Mouse (Mus musculus) right cerebral cortex, postnatal 10 days (tissue): ENCODE results near the gene Ssx2ip.
A peak's percentile ranks its signal among the peaks of the same experiment; 100 is the strongest.

Source experiments
- DNase-seq, 2 experiments: peaks; one replicate each; pipeline ENCODE4 v3.0.0; 2021; ENCODE audit warnings: low spot score in 2 of 2

The Ssx2ip gene

DNA sequence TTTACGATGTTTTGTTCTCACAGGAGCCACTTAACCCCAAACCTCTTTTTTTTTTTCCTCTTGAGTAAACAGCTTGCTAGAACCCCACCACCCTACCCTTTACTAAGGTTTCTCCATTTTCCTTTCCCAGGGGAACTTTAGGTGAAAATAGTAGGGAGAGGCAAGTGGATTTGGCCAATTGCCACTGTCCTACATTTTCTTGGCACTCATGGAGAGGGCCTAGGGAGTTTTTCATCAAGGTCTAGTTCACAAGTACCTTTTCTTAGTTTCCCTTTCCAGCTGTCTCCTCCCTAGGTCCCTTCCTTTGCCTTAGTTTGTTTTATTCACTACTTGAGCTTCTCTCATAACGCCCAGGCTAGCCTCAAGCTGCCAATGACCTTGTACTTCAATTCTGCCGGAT is 672 bp upstream of the Ssx2ip start:
- DNase-seq, result peak in 1 of 2 experiments; percentile 29

DNA sequence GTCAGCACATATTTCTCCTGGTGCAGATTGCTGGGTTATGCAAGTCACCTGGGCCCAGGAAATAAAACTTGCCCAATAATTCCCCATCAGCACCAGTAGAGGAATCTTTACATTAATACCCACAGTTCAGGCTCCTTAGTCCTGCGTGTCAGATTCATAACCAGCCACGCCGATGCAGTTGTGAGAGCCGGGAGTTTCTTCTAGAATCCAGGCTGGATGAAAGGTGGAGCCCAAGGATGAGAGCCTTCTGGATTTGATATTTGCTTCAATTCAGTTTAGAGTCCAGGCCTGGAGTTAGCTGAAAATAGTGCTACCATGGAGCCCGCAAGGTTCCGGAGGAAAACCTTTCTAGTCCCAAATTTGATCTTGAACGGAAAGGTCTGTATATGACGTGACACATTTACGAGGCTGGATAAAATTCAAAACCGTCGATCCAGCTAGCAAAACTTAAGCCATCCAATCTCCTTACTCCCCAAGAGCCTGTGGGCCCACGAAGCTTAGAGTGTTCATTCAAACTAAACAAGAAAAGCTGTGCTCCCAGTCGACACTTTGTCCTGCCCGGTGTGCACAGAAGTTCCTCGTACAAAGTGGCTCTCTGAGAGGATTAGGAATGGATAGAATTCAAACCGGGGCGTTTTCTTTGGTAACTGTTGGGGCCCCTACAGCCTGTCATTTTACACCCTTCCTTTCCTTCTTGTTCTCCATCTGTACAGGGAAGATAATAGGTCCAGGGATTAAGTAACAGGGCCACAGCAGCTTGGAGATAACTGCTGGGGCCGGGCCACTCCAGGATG is 968 bp downstream of the Ssx2ip start:
- peak in 1 of 2 experiments; percentile 26 for DNase-seq

DNA sequence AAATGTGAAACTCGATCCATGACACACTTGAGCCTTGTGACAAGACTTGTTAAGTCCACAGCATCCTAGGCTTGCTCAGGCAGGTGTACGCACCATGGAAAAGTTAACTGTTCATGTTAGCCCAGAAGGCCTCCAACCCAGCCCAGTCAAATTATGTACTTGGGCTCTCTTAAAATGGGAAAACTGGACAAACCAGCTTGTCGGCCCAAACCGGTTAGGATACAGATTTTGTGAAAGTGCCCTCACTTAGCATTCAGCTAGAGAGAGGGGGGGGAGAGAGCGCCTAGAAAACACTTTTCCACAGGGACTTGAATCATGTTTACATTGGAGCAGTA is 1.5 kb downstream of the Ssx2ip start:
- DNase-seq, result peak in 1 of 2 experiments; percentile 14

DNA sequence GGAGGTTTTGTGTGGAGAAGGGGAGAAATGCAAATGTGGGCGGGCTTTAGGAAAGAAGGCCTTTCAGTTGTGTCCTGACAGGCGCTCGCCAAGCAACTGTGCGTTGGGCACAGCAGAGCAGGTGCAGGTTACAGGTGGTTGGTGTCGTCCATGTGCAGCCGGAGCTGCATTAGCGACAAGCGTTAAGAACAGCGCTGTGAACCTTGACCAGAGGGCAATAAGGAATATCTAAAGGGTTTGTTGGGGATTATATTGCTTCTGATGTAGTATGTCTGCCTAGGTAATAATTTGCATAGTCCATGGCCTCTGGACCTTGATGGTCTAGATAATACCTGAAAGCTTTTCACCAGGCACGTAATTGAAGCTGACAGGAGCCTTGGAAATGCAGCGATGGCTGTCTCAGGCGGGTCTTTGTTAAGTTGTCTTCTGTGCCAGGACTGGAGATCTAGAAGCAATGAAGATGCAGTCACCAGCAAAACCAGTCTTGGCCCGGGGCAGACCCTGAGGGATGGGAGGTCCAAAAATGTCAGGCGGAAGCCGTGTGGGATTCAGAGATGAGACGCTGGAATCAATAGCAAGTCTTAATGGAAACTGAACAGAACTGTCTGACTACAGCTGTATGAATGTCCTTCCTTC is 2.8 kb downstream of the Ssx2ip start:
- peak in 1 of 2 experiments; percentile 25 for DNase-seq

DNA sequence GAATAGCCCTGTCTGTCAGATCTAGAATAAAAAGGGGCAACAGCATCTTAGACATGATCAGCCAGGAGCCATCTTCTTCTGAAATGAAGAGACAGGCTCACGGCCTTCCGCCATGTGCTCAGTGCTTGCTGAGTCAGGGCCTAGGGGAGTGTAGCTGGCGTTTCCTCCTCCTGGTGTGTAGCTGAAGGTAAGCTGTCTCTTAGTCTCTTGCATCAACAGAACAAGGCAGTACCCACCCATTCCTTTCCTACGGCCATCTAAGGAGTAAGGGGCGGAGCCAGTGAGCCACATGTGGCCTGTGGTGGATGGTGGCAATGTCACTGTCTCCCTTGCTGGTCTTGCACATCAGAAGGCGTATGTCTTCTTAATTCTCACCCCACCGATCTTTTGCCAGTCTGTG is 5.7 kb downstream of the Ssx2ip start:
- DNase-seq, result no peak

DNA sequence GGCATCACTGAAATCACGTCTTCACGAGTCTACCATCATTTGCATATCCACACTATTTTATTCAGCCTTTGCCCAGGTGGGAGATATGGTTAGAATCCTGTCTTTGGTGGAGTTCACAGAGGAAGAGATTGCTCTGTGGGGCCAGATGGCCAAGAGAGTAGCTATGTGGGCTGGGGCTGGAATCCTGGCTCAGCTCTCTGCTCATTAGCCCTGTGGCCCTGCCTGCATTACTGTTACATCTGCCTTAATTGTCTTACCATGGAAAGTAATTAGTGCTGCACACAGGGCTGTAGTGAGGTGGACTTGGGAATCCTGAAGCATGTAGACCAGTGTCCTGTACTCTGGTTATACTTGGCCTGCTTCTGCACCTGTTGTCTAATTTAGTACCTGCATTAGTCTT is 7.6 kb downstream of the Ssx2ip start:
- no peak for DNase-seq

DNA sequence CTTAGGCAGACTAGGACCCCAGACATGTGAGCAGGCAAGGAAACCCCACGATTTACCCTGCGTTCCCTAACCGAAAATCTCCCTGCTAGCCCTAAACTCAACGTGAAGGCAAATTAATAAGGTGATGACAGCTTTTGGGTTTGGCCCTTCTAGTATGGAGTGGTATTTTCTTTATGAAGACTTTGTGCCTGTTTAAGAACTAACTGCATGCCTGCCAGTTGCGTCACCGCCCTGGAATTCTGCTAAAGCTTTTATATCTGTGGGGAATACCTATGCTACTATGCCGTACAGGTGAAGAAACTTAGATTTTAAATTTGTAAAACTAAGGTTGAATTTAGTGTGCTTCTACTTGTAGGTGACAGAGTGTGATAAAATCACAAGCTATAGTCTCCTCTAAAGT is 8.0 kb downstream of the Ssx2ip start:
- no peak for DNase-seq

DNA sequence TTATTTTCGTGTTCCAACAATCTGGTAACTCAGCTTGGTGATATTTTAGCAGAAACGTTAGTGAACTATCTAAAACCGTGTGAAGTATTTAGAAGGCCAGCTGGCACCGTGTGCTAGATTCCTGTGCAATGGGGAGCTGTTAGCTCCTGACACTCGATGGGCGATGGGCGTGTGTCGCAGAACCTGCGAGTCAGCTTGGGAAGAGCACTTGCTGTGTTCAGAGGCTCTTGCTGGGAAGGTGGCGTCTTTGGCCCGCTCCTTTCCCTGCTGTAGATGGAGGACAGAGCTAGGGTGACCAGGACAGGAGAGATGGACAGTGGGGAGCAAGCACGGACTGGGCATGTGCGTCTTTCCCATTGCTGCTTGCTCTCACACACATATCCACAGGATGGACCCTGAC is 8.6 kb downstream of the Ssx2ip start:
- DNase-seq, result peak in 1 of 2 experiments; percentile 54

DNA sequence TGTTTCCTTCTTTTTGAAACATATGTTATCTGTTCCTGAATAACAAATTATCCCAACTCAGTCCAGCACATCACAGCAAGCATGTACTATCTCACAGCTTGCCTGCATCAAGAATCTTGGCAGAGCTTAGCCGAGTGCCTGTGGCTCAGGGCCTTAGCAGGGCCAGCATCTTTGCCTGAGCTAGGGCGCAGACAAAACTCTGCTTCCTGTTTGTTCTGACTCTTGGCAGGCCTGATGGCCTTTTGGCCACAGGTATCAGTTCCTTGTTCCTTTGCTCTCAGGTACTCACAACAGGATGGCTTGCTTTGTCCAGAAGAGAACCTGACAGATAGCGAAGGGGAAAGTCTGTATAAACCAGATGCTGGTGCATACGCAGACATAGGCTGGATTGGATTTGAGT is 9.6 kb downstream of the Ssx2ip start:
- DNase-seq, result no peak

DNA sequence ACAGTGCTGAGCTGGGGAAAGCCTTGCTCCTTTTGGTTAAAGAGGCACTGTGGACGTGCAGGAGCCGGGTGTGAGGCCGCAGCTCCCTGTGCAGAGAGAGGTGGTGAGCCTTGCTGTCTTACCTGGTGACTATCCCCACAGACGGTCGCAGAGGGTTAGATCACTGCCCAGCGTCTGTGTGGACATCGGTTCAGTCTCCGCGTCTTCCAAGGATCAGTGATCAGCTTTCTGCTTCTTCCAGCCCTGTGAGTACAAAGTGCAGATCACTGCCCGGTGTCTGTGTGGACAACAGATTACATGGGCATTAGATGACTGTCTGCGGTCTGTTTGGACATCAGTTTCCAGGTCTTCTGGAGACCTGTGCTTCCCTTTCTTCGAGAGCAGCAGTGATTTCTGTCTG is 10.1 kb downstream of the Ssx2ip start:
- DNase-seq, result no peak

DNA sequence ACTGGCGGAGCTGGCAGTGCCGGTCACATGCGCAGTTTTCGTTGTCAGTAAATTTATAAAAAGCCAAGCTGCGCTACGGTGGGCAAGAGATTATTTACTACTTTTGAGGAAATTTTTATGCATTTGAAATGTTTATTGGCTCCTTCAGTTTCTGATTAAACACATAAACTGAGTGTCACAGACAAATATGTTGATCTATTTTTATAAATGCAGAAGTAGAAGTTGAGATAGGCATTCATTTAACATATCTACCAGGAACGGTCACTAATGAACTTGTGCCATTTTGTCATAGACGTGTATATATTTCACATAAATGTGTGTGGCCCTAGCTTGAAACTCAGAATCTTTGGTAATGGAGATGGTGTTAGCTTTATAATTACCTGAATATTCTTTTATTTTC is 13.4 kb downstream of the Ssx2ip start:
- no peak for DNase-seq

DNA sequence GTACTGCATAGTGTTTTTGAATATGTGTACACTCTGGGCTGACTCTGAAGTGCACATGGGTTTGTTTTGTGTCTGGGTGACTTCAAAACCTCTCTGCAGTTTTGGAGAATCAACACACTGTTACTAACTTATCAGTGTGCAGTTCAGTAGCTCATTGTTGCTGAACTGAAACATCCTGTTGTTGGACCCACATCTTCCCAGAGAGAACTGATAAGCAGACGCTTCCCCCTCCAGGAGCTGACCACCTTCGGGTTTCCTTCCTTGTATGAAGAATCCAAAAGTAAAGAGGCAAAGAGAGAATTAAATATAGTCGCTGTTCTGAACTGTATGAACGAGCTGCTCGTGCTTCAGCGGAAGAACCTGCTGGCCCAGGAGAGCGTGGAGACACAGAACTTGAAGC is 14.5 kb downstream of the Ssx2ip start:
- no peak for DNase-seq

DNA sequence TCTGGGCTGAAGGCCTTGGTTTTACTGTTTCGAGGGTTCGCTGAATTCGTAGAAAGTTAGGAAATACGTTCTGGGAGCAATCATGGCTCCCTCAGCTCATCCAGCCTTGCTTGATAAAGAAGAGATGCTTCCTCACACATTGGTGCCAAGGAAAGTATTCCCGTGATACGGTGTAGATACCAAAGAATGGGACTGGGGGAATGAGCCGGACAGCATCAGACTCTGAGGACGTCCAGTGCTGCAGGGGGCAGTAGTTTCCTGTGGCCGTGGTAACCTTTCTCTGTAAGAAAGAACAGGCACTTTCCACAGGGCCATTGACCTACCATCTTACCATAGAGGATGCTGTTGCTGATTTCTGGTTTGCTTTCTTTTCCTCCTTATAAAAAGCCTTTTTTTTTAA is 15.1 kb downstream of the Ssx2ip start:
- no peak for DNase-seq

DNA sequence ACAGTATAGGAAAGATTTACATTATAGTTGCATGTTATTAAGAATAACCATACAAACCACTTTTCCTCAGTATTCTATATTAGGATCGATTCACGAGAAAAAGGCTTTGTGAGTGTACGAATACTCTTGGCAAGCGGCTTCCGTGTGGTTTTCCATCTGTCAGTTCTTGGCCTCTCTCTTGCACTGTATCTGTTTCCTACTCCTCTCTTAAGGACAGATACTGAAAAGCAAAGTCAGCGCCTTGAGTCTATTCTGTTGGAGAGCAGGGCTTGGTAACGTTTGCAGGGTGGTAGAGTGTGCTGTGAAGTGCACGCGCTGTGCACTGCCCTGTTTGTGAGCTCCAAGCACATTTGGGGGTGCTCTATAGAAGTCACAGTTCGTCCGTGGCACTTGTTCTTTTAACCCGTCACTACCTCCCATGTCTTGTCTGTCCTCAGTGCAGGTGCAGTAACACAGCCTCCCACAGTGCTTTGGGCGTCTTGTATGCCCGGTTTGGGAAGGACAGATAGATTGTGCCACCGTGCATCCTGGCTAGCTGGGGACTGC is 15.6 kb downstream of the Ssx2ip start:
- DNase-seq, result no peak

DNA sequence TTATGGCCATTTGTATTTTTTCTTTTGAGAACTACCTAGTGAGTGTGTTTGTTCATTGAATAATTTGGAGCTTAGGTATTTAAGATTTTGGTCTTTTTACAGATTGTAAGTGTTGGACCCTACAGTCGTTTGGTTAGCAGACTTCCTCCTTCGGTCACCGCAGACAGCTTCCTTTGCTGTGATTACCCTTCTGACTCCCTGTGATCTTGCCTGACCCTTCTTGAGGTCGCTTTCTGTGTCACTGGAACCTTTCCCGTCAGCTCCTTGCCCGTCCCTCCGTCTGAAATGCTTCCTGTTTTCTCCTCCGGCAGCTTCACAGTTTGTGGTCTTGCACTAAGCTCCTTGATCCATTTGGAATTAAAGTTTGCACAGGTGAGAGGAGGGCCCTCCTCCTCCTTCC is 17.3 kb downstream of the Ssx2ip start:
- no peak for DNase-seq

DNA sequence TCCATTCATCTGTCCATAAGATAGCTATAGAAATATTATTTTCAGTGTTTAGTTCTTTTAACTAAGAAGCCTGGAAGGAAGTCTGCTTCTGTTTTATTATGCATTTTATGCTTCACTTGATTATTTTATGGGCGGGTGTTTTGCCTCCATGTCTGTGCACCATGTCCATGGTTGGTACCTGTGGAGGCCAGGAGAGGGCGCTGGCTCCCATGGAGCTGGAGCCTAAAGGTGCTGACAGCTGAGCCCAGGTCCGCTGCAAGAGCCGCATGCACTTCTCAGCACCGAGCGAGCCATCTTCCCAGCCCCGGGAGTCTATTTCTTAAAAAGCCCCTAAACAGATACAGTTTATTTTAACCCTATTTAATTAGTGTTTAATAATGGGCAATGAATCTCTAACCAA is 19.3 kb downstream of the Ssx2ip start:
- DNase-seq, result no peak

DNA sequence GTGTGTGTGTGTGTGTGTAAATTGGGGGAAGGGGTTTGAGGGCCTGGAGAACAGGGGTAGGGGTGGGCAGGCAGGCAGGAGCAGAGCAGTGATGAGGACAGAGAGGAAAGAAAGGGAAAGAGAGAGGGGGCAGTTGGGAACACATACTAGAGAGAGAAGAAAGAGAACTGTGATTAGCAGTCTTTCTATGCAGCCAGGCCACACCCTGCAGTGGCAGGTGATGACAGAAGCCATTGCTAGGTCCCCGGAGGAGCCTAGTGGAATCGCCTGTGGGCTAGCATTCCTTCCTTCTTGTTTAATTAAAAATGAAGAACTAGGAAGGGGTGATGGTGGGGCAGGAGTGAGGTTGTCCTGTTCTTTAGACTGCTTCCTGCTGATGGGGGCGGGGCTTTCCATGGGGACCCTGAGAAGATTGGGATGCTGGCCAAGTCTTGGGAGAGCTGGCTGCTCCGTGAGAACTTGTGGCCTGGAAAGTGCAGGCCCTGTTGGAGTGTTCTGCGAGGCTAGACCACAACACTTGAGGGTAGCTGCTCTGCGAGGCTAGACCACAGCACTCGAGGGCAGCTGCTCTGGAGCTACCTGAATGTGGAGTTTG is 20.0 kb downstream of the Ssx2ip start:
- no peak for DNase-seq

DNA sequence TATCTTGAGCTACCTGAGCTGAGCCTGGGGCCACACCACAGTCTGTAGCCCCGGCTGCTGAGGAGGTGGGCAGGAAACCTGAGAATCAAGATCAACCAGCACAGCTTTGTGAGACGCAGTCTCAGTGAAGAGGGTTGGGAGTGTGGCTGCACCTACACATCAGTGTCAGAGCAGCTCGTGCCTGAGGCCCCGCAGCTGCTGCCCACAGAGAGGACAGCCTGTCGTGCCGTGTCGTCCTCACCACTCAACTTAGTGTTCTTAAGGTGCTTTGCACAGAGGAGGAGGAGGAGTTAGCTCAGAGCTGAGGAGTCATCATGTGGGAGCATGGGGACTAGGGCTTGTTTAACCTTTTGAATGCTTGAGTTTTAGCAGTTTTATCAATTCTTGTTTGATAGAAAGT is 21.5 kb downstream of the Ssx2ip start:
- no peak for DNase-seq

DNA sequence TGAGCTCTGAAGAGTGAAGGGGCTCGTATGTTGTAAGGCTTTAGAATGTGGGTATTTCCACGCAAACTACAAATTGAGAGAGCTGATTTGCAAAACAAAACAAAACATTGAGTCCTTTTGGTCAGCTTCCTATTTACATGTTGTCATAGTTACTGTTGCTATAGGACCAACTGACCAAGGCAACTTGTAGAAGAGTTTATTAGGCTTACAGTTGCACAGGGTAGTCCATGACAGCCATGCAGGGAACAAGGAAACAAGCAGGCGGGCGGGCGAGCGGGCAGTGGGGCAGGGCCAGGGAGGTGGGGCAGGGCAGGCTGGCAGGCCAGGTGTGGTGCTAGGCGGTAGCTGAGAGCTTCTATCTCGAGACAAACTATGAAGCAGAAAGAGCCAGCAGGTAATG is 22.0 kb downstream of the Ssx2ip start:
- DNase-seq, result no peak

DNA sequence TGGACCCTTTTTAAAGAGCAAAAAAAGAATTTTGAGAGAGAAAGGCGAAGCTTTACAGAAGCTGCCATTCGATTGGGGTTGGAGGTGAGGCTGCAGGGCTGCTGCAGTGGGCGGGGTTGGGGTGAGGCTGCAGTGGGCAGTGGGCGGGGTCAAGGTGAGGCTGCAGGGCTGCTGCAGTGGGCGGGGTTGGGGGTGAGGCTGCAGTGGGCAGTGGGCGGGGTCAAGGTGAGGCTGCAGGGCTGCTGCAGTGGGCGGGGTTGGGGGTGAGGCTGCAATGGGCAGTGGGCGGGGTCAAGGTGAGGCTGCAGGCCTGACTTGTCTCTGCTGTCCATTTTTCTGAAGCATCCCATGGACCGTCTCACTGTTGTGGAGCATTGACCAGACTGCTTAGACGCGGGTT is 28.6 kb downstream of the Ssx2ip start:
- peak in 1 of 2 experiments; percentile 11 for DNase-seq

DNA sequence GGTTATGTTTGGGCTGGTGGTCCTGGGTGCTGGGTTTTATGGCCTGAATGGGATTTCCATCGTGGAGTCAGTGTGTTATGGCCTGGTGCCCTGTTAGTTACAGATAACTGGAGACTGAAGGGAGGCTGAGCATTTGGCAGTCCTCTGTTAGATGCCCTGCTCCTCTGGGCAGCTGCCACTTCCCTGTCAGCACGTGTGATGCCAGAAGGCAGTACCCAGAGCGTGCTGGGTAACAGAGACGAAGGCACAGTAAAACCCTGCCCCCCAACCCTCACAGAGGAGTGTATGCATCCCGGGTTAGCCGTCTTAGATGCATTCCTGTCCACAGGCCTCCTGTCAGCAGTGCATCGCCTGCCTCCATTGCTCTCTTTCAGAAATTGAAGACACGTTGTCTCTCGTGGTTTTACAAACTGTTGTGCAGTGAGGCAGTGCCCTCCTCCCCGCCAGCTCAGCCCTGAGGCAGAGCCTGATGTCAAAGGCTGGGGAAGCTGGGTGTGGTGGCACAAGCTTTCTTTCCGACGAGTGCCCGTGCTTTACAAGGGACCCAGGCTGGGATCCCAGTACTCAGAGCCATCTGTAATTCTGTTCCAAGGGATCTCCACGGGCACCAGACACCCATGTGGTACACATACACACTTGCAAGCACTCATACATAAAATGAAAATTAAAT is 29.4 kb downstream of the Ssx2ip start:
- no peak for DNase-seq

DNA sequence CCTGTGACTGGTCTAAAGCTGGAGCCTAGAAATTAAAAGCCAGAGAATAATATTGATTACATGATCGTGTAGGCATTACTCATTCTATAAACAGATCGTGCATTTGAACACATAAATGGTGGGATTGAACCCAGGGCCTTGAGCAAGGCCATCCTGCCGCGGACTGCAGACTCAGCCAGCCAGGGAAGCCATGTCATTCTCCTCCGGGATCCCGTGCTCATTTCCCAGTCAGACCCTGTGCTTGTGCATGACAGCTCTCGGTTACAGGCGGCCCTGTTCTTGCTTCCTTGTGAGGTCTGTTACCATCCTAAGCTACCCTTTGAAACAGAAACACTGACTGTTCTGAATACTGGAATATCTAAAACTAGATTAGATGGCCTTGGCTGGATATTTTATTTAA is 30.2 kb downstream of the Ssx2ip start:
- DNase-seq, result no peak
